Mouse (Mus musculus) MEL (cell line): ENCODE measurements at regions not wholly inside any gene's neighbourhood (a gene's known extent, or its start where the extent isn't known, plus 50 kb on each side); places are given as distances from the start of the nearest gene placed in this dataset.
"Not testable (repeated sequence)": the region's sequence is repeated elsewhere in the genome, so short reads cannot be mapped to it uniquely, and the experiment has no call there.

ENCODE experiments used
- BHLHE40 ChIP-seq: IDR thresholded peaks from 2 replicates; pipeline ENCODE4 v1.6.1; 2012; ENCODE audit warnings: low read depth, mild to moderate bottlenecking, inconsistent platforms, low read length, improper control_type of control experiment, borderline replicate concordance
- CTCF ChIP-seq, 3 experiments: IDR thresholded peaks in 2 of 3; conservative IDR thresholded peaks in 1 of 3; 2 replicates each; pipeline ENCODE4 v1.5.1; 2011 to 2012; ENCODE audit warnings: low read length in 3 of 3, low read depth in 2 of 3, mild to moderate bottlenecking in 2 of 3, improper control_type of control experiment in 1 of 3, inconsistent platforms in 1 of 3, mixed read lengths in 1 of 3, moderate library complexity in 1 of 3; ENCODE audit not compliant: control insufficient read depth in 1 of 3, insufficient read depth in 1 of 3, poor library complexity in 1 of 3, severe bottlenecking in 1 of 3
- ELF1 ChIP-seq: IDR thresholded peaks from 2 replicates; pipeline ENCODE4 v1.6.1; 2014; ENCODE audit warnings: low read depth, mild to moderate bottlenecking, inconsistent platforms, low read length, improper control_type of control experiment, moderate library complexity
- EP300 ChIP-seq, 2 experiments: IDR thresholded peaks; 2 replicates each; pipeline ENCODE4 v1.6.1; 2011; ENCODE audit warnings: improper control_type of control experiment in 2 of 2, low read length in 2 of 2, low read depth in 1 of 2, mild to moderate bottlenecking in 1 of 2
- POLR2A ChIP-seq, 2 experiments: IDR thresholded peaks; 2 replicates each; pipeline ENCODE4 v1.6.1; 2011 to 2012; ENCODE audit warnings: low read length in 2 of 2, mild to moderate bottlenecking in 2 of 2, control low read depth in 1 of 2, improper control_type of control experiment in 1 of 2, low read depth in 1 of 2, moderate library complexity in 1 of 2; ENCODE audit not compliant: control insufficient read depth in 1 of 2, insufficient read depth in 1 of 2, poor library complexity in 1 of 2
- RAD21 ChIP-seq: IDR thresholded peaks from 2 replicates; pipeline ENCODE4 v1.6.1; 2011; ENCODE audit warnings: mild to moderate bottlenecking, low read depth, low read length, improper control_type of control experiment

- not testable (repeated sequence) for TF ChIP-seq RAD21; EP300 (IDR thresholded peaks at IDR 0.05; ENCODE audit: low read depth in 1 of 2, low read length in 2 of 2); POLR2A (IDR thresholded peaks at IDR 0.05; ENCODE audit: control insufficient read depth in 1 of 2, insufficient read depth in 1 of 2, low read depth in 1 of 2, low read length in 2 of 2, poor library complexity in 1 of 2); CTCF (IDR thresholded peaks at IDR 0.05 in 2 of 3, conservative IDR thresholded peaks at IDR 0.05 in 1 of 3; ENCODE audit: control insufficient read depth in 1 of 3, insufficient read depth in 1 of 3, low read depth in 2 of 3, low read length in 3 of 3, poor library complexity in 1 of 3, severe bottlenecking in 1 of 3); BHLHE40; ELF1
Measured at GRCm38 (mm10) chr14:53390307-53390706, 863.6 kb downstream of the Dad1 start.
